Mouse (Mus musculus): ENCODE measurements around the gene Arsg. TPM values are rescaled to one million over a fixed set of nuclear protein-coding genes. Genes with fewer than 3 reads are reported as not detected.
"Not testable (repeated sequence)": the region's sequence is repeated elsewhere in the genome, so short reads cannot be mapped to it uniquely, and the experiment has no call there.

Gene Arsg
- polyA plus RNA-seq, 1 experiment = 0.51 TPM

GRCm38 (mm10) chr11:109612871-109613529 lies 139.8 kb downstream of the Arsg start:
- Histone ChIP-seq H3K36me3 (ENCODE audit: control insufficient read depth, insufficient read depth) (no peaks in the 10 kb centered on the region), H3ac (ENCODE audit: control insufficient read depth, insufficient read length, low read depth) (no peak overlapping the region), H3K79me3 (ENCODE audit: low read depth) (peaks cover 2% of the 10 kb centered on the region), H3K4me3 (ENCODE audit: insufficient read depth, poor library complexity, severe bottlenecking) (no peak overlapping the region), H3K79me2 (ENCODE audit: control insufficient read depth, insufficient read depth) (peaks cover 26% of the 10 kb centered on the region), H3K27me3 (ENCODE audit: control insufficient read depth, insufficient read depth, insufficient read length) (no peaks in the 10 kb centered on the region)
- TF ChIP-seq FOSL1 (IDR thresholded peaks at IDR 0.05; ENCODE audit: insufficient read depth, low read length, poor library complexity, severe bottlenecking) (no peak), MAX (IDR thresholded peaks at IDR 0.05) (no peak), CEBPB (IDR thresholded peaks at IDR 0.05; ENCODE audit: low read depth) (no peak), CTCF (IDR thresholded peaks at IDR 0.05; ENCODE audit: control insufficient read depth, insufficient read depth, insufficient read length) (no peak), MYOG (IDR thresholded peaks at IDR 0.05; ENCODE audit: control insufficient read depth, extremely low read depth, insufficient read length) (no peak), USF1 (IDR thresholded peaks at IDR 0.05; ENCODE audit: low read depth) (no peak), MYOD1 (IDR thresholded peaks at IDR 0.05; ENCODE audit: control insufficient read depth, insufficient read length, low read depth) (no peak)

- no peaks in the 10 kb centered on the region for H3K79me3 ChIP-seq (ENCODE audit: low read depth)
- no peak overlapping the region for H3ac ChIP-seq (ENCODE audit: control insufficient read depth, insufficient read length, low read depth)
- no peaks in the 10 kb centered on the region for H3K36me3 ChIP-seq (ENCODE audit: control insufficient read depth, insufficient read depth)
- no peaks in the 10 kb centered on the region for H3K27me3 ChIP-seq (ENCODE audit: control insufficient read depth, insufficient read depth, insufficient read length)
- H3K4me3 ChIP-seq (ENCODE audit: insufficient read depth, poor library complexity, severe bottlenecking) = no peak overlapping the region
- peaks cover 6% of the 10 kb centered on the region for H3K79me2 ChIP-seq (ENCODE audit: control insufficient read depth, insufficient read depth)
- no peak for TF ChIP-seq CEBPB (IDR thresholded peaks at IDR 0.05; ENCODE audit: low read depth)
- TF ChIP-seq MYOG (IDR thresholded peaks at IDR 0.05; ENCODE audit: control insufficient read depth, extremely low read depth, insufficient read length) = no peak
- TF ChIP-seq MYOD1 (IDR thresholded peaks at IDR 0.05; ENCODE audit: control insufficient read depth, insufficient read length, low read depth) = no peak
- no peak for TF ChIP-seq USF1 (IDR thresholded peaks at IDR 0.05; ENCODE audit: low read depth)
- TF ChIP-seq CTCF (IDR thresholded peaks at IDR 0.05; ENCODE audit: control insufficient read depth, insufficient read depth, insufficient read length) = no peak
- no peak for TF ChIP-seq FOSL1 (IDR thresholded peaks at IDR 0.05; ENCODE audit: insufficient read depth, low read length, poor library complexity, severe bottlenecking)
- TF ChIP-seq MAX (IDR thresholded peaks at IDR 0.05) = no peak
Measured at GRCm38 (mm10) chr11:109615286-109615685, 142.1 kb downstream of the Arsg start.

GRCm38 (mm10) chr11:109616352-109616751 lies 143.2 kb downstream of the Arsg start:
- H3K79me3 ChIP-seq (ENCODE audit: low read depth) = no peaks in the 10 kb centered on the region
- no peak overlapping the region for H3ac ChIP-seq (ENCODE audit: control insufficient read depth, insufficient read length, low read depth)
- H3K36me3 ChIP-seq (ENCODE audit: control insufficient read depth, insufficient read depth) = no peaks in the 10 kb centered on the region

GRCm38 (mm10) chr11:109616766-109617165 lies 143.6 kb downstream of the Arsg start:
- Histone ChIP-seq H3ac (ENCODE audit: control insufficient read depth, insufficient read length, low read depth) (no peak overlapping the region), H3K4me3 (ENCODE audit: insufficient read depth, poor library complexity, severe bottlenecking) (no peak overlapping the region), H3K79me2 (ENCODE audit: control insufficient read depth, insufficient read depth) (no peaks in the 10 kb centered on the region), H3K27me3 (ENCODE audit: control insufficient read depth, insufficient read depth, insufficient read length) (no peaks in the 10 kb centered on the region), H3K79me3 (ENCODE audit: low read depth) (no peaks in the 10 kb centered on the region), H3K36me3 (ENCODE audit: control insufficient read depth, insufficient read depth) (no peaks in the 10 kb centered on the region)
- TF ChIP-seq MYOG (IDR thresholded peaks at IDR 0.05; ENCODE audit: control insufficient read depth, extremely low read depth, insufficient read length) (no peak), MAX (IDR thresholded peaks at IDR 0.05) (no peak), FOSL1 (IDR thresholded peaks at IDR 0.05; ENCODE audit: insufficient read depth, low read length, poor library complexity, severe bottlenecking) (no peak), CEBPB (IDR thresholded peaks at IDR 0.05; ENCODE audit: low read depth) (no peak), MYOD1 (IDR thresholded peaks at IDR 0.05; ENCODE audit: control insufficient read depth, insufficient read length, low read depth) (no peak), USF1 (IDR thresholded peaks at IDR 0.05; ENCODE audit: low read depth) (no peak), CTCF (IDR thresholded peaks at IDR 0.05; ENCODE audit: control insufficient read depth, insufficient read depth, insufficient read length) (no peak)

More at GRCm38 (mm10) chr11:109616352-109616751, 143.2 kb downstream of the Arsg start:
- TF ChIP-seq MYOG (IDR thresholded peaks at IDR 0.05; ENCODE audit: control insufficient read depth, extremely low read depth, insufficient read length) (no peak), CTCF (IDR thresholded peaks at IDR 0.05; ENCODE audit: control insufficient read depth, insufficient read depth, insufficient read length) (no peak), MYOD1 (IDR thresholded peaks at IDR 0.05; ENCODE audit: control insufficient read depth, insufficient read length, low read depth) (no peak), FOSL1 (IDR thresholded peaks at IDR 0.05; ENCODE audit: insufficient read depth, low read length, poor library complexity, severe bottlenecking) (no peak), MAX (IDR thresholded peaks at IDR 0.05) (no peak), CEBPB (IDR thresholded peaks at IDR 0.05; ENCODE audit: low read depth) (no peak), USF1 (IDR thresholded peaks at IDR 0.05; ENCODE audit: low read depth) (no peak)
- Histone ChIP-seq H3K27me3 (ENCODE audit: control insufficient read depth, insufficient read depth, insufficient read length) (no peaks in the 10 kb centered on the region), H3K4me3 (ENCODE audit: insufficient read depth, poor library complexity, severe bottlenecking) (no peak overlapping the region), H3K79me2 (ENCODE audit: control insufficient read depth, insufficient read depth) (no peaks in the 10 kb centered on the region)

- TF ChIP-seq CTCF (IDR thresholded peaks at IDR 0.05; ENCODE audit: control insufficient read depth, insufficient read depth, insufficient read length) = peak; percentile 23
- H3K79me3 ChIP-seq (ENCODE audit: low read depth); H3K4me3 ChIP-seq (ENCODE audit: insufficient read depth, poor library complexity, severe bottlenecking); H3ac ChIP-seq (ENCODE audit: control insufficient read depth, insufficient read length, low read depth); H3K36me3 ChIP-seq (ENCODE audit: control insufficient read depth, insufficient read depth); H3K79me2 ChIP-seq (ENCODE audit: control insufficient read depth, insufficient read depth); H3K27me3 ChIP-seq (ENCODE audit: control insufficient read depth, insufficient read depth, insufficient read length): not testable (repeated sequence)
Measured at GRCm38 (mm10) chr11:109619055-109619454, 145.9 kb downstream of the Arsg start.

- Histone ChIP-seq H3K36me3 (ENCODE audit: control insufficient read depth, insufficient read depth) (no peaks in the 10 kb centered on the region), H3K79me3 (ENCODE audit: low read depth) (no peaks in the 10 kb centered on the region), H3K79me2 (ENCODE audit: control insufficient read depth, insufficient read depth) (no peaks in the 10 kb centered on the region), H3K4me3 (ENCODE audit: insufficient read depth, poor library complexity, severe bottlenecking) (no peak overlapping the region), H3K27me3 (ENCODE audit: control insufficient read depth, insufficient read depth, insufficient read length) (no peaks in the 10 kb centered on the region), H3ac (ENCODE audit: control insufficient read depth, insufficient read length, low read depth) (no peak overlapping the region)
- TF ChIP-seq FOSL1 (IDR thresholded peaks at IDR 0.05; ENCODE audit: insufficient read depth, low read length, poor library complexity, severe bottlenecking) (peak; percentile 40), CTCF (IDR thresholded peaks at IDR 0.05; ENCODE audit: control insufficient read depth, insufficient read depth, insufficient read length) (no peak), USF1 (IDR thresholded peaks at IDR 0.05; ENCODE audit: low read depth) (no peak), CEBPB (IDR thresholded peaks at IDR 0.05; ENCODE audit: low read depth) (no peak), MYOG (IDR thresholded peaks at IDR 0.05; ENCODE audit: control insufficient read depth, extremely low read depth, insufficient read length) (no peak), MYOD1 (IDR thresholded peaks at IDR 0.05; ENCODE audit: control insufficient read depth, insufficient read length, low read depth) (peak; percentile 98), MAX (IDR thresholded peaks at IDR 0.05) (peak; percentile 44)
Measured at GRCm38 (mm10) chr11:109620356-109620755, 147.2 kb downstream of the Arsg start.
